Mouse (Mus musculus): ENCODE data around the gene Slc25a40. TPM values are rescaled to one million over a fixed set of nuclear protein-coding genes. Genes with fewer than 3 reads are reported as not detected.

Slc25a40 gene
- total RNA-seq (2014; rRNA removed) (9.2 and 12.7 TPM in 2 replicates), polyA plus RNA-seq (2015; fragmentation: Nextera tagmentation; extraction: Ambion mirVana) (4.8 and 8.0 TPM in 2 replicates)

DNA sequence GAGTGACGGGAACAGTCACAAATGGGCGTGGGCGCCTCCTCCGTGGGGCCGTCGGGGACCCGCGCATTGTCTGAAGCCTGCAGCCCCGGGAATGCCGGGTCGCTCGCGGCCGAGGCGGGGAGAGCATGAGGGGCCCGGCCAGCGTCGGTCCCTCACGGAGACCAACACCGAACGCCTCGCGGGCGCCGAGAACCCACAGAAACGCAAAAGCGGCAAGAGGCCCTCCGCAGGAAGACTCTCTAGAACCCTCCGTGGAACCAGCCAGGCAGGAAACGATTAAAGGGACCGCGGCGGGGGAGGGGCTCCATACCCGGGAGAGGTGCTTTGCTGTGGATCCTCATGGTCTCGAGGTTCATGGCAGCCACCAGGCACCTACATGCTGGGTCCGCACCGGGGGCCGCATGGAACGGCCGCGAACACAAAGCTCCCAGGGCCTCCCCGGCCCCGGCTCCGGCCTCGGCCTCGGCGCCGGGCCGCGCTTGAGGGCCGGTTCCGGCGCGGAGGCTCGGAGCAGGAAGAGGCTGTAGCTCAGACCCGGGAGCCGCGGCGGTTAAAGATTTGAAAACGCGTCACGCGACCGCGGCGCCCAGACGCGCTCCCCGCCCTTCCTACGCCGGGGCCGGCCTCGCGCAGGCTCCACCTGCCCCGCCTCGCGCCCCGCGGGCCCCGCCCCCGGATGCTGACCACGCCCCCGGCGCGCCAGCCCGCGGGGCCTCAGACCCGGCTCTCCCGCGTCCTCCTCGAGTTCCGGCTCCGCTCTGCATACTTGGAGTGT lies at the start of gene Slc25a40, which contains the start of gene Dbf4:
TSS of gene Slc25a40 (plus strand) at position 694 of the 775 bp plus-strand sequence.
TSS of gene Dbf4 (minus strand) at position 560 of the 775 bp plus-strand sequence.
- peak within 1 kb of the TSS; percentile 89 for H3K4me3 ChIP-seq (ENCODE audit: low read depth, low read length)
- peak within 1 kb of the TSS; percentile 68 for H3K27ac ChIP-seq (ENCODE audit: low read depth, low read length)
- peak; percentile 92 for DNase-seq
- H3K4me2 ChIP-seq (ENCODE audit: low read depth) = peak within 1 kb of the TSS; percentile 81
- H3K9ac ChIP-seq = peak within 1 kb of the TSS; percentile 78
- TF ChIP-seq CTCF (IDR thresholded peaks at IDR 0.05; ENCODE audit: low read depth) = no peak
- WGBS = 2% methylated on average over 93 of the region's 93 CpGs
- no peaks in the 10 kb centered on the region for H3K4me1 ChIP-seq (ENCODE audit: insufficient read depth)
- H3K9me3 ChIP-seq (ENCODE audit: low read length) = no peaks in the 10 kb centered on the region
- peak; percentile 97 for ATAC-seq
- H3K27me3 ChIP-seq (ENCODE audit: insufficient read depth, low read length) = no peaks in the 10 kb centered on the region
- H3K36me3 ChIP-seq (ENCODE audit: insufficient read depth) = no peaks in the 10 kb centered on the region; the same call in 1 of the 2 replicates

DNA sequence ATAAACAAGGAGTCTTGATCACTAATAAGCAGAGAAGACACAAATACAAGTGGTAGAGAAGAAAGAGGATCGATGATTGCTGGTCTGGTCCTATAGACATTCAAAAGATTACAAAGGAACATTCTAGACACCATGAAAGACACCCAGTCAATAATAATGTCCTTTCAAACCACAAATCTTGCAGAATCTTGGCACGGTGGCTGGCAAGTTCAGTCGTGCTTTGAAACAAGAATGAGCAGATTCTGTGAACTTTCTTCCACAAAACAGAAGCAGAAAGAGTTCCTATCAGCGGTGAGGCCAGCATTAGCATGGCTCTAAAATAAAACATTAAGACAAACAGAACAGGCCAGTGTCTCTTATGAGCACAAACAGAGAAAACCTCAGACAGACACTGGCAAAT lies 49.2 kb upstream of the Slc25a40 start:
- no peaks in the 10 kb centered on the region for H3K36me3 ChIP-seq (ENCODE audit: insufficient read depth)
- no peak overlapping the region for H3K27ac ChIP-seq (ENCODE audit: low read depth, low read length)
- no peak for TF ChIP-seq CTCF (IDR thresholded peaks at IDR 0.05; ENCODE audit: low read depth)
- no peak overlapping the region for H3K4me3 ChIP-seq (ENCODE audit: low read depth, low read length)
- no peak for DNase-seq
- ATAC-seq = no peak
- no peak overlapping the region for H3K9ac ChIP-seq
- no peak overlapping the region for H3K4me2 ChIP-seq (ENCODE audit: low read depth)
- WGBS = 57% methylated on average over 4 of the region's 4 CpGs
- no peaks in the 10 kb centered on the region for H3K9me3 ChIP-seq (ENCODE audit: low read length)
- H3K4me1 ChIP-seq (ENCODE audit: insufficient read depth) = no peaks in the 10 kb centered on the region
- no peaks in the 10 kb centered on the region for H3K27me3 ChIP-seq (ENCODE audit: insufficient read depth, low read length)

DNA sequence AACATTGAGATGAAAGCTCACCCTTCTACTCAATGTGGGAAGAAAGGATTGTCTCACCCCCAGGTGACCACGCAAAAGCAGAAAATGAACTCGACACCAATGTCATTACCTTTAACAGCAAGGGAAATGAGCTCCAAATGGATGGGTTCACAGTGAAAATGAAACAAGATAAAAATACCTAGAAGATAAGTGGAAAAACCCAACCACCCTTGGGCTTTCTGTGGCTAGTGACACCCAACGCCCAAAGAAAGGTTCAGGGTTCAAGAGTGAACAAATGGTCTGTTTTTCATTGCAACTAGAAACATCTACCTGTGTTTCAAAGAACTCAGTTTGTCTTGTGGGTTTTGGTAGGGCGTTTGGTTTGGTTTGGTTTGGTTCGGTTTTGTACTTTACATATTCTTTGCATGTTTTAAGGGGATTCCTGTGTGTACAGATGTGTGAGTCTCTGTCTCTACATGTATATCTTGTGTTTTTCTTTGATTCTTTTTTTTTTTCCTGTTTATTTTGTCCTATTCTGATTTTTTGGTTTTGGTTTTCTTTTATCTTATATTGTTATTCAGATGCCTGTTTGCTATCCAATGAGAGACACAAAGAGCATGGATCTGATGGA lies 48.2 kb upstream of the Slc25a40 start:
- 86% methylated on average over 5 of the region's 5 CpGs for WGBS
- no peak for TF ChIP-seq CTCF (IDR thresholded peaks at IDR 0.05; ENCODE audit: low read depth)
- Histone ChIP-seq H3K9ac (no peak overlapping the region), H3K4me2 (ENCODE audit: low read depth) (no peak overlapping the region), H3K9me3 (ENCODE audit: low read length) (no peaks in the 10 kb centered on the region), H3K27me3 (ENCODE audit: insufficient read depth, low read length) (no peaks in the 10 kb centered on the region), H3K36me3 (ENCODE audit: insufficient read depth) (no peaks in the 10 kb centered on the region), H3K4me3 (ENCODE audit: low read depth, low read length) (no peak overlapping the region), H3K27ac (ENCODE audit: low read depth, low read length) (no peak overlapping the region), H3K4me1 (ENCODE audit: insufficient read depth) (no peaks in the 10 kb centered on the region)
- ATAC-seq (no peak), DNase-seq (no peak)

DNA sequence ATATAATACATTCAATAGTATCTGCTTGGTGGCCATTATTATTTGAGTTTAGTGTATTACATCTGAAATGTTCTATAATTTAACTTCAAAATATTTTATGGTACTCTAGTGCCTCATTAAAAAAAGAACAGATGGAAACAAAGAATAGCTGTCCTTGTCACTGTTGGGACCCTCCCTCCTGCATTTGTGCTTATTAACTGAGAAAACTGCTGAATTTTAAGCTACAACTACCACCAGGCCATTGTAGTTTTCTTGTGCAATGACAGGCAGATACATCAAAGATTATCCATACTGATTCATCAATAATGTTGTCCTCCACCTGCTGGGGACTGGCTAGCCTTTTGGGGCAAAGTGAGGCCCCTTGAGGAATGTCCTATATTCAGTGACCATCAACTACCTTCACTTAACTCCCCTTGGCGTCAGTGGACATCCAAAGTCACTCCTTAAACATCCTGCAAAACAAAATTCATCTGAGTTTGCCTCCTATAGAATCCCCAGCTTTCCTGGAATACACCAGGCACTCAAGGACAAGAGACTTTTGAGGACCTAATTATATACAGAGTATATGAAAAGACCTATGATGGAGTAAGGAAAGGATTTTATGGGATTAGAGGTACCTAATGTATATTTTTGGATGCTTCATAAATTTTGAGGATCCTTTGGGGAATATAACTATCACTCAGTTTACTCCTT lies 28.6 kb upstream of the Slc25a40 start:
- ATAC-seq (no peak), DNase-seq (no peak)
- Histone ChIP-seq H3K4me2 (ENCODE audit: low read depth) (no peak overlapping the region), H3K27me3 (ENCODE audit: insufficient read depth, low read length) (no peaks in the 10 kb centered on the region), H3K9ac (no peak overlapping the region), H3K27ac (ENCODE audit: low read depth, low read length) (no peak overlapping the region), H3K9me3 (ENCODE audit: low read length) (no peaks in the 10 kb centered on the region), H3K36me3 (ENCODE audit: insufficient read depth) (peaks cover 4% of the 10 kb centered on the region; the same call in 1 of the 2 replicates), H3K4me3 (ENCODE audit: low read depth, low read length) (no peak overlapping the region), H3K4me1 (ENCODE audit: insufficient read depth) (no peaks in the 10 kb centered on the region)
- no peak for TF ChIP-seq CTCF (IDR thresholded peaks at IDR 0.05; ENCODE audit: low read depth)
- 74% methylated on average over 1 of the region's 1 CpGs for WGBS

DNA sequence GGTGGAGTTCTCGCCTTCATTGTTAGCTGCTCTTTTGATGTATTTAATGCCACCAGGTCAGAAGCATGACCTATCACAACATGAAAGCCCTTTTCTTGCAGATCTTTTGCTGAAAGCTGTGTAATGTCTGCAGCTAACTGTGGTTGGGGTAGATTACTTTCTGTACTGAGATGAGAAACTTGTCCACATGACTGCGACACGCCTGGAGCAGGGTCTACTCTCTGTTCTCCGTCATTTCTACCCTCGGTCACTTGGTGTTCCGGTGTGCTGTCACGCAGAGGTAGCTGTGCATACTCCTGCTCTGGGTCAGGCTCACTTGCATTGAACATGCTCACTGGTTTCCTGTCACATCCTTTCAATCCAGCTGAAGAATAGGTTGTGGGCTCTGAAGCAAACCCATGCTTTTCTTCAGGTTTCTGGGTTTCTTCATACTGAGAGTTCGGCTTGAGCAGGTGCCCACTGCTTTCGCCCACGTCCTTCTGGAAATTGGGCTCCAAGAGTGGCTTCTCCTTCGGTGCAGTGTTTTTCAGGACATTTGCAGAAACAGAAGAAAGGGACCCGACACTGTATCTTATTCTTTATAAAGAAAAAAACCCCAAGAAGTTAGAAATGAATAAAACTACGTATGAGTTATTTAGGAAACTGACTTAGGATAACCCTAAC lies 24.9 kb upstream of the Slc25a40 start:
- H3K27me3 ChIP-seq (ENCODE audit: insufficient read depth, low read length) = no peaks in the 10 kb centered on the region
- no peak for ATAC-seq
- H3K4me2 ChIP-seq (ENCODE audit: low read depth) = no peak overlapping the region
- H3K27ac ChIP-seq (ENCODE audit: low read depth, low read length) = no peak overlapping the region
- no peaks in the 10 kb centered on the region for H3K9me3 ChIP-seq (ENCODE audit: low read length)
- H3K4me1 ChIP-seq (ENCODE audit: insufficient read depth) = no peaks in the 10 kb centered on the region
- no peak for TF ChIP-seq CTCF (IDR thresholded peaks at IDR 0.05; ENCODE audit: low read depth)
- H3K4me3 ChIP-seq (ENCODE audit: low read depth, low read length) = no peak overlapping the region
- 93% methylated on average over 13 of the region's 13 CpGs for WGBS
- H3K9ac ChIP-seq = no peak overlapping the region
- DNase-seq = no peak
- H3K36me3 ChIP-seq (ENCODE audit: insufficient read depth) = peaks cover 4% of the 10 kb centered on the region; the same call in 1 of the 2 replicates

DNA sequence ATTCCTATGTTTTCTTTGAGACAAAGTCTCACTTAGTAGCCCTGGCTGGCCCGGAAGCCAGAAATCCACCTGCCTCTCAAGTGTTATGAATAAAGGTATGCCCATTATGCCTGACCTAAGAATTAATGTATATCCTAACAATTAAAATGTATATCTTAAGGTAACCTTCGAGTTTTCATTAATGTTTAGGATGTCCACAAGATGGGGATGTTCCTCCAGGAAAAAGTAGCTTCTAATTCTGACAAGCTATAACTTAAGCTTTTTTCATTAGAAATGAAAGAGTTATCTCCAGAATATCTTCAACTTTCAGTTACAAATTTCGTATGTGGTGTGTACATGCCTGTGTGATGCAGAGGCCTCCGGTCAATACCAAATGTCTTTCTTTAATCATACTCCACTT lies 13.9 kb upstream of the Slc25a40 start:
- WGBS = 88% methylated on average over 4 of the region's 4 CpGs
- no peaks in the 10 kb centered on the region for H3K4me1 ChIP-seq (ENCODE audit: insufficient read depth)
- H3K9me3 ChIP-seq (ENCODE audit: low read length) = no peaks in the 10 kb centered on the region
- H3K4me3 ChIP-seq (ENCODE audit: low read depth, low read length) = no peak overlapping the region
- H3K27me3 ChIP-seq (ENCODE audit: insufficient read depth, low read length) = no peaks in the 10 kb centered on the region
- H3K9ac ChIP-seq = no peak overlapping the region
- H3K36me3 ChIP-seq (ENCODE audit: insufficient read depth) = peaks cover 5% of the 10 kb centered on the region; the same call in 1 of the 2 replicates
- H3K4me2 ChIP-seq (ENCODE audit: low read depth) = no peak overlapping the region
- DNase-seq = peak; percentile 11
- no peak for ATAC-seq
- peak; percentile 25; the same call in 1 of the 2 replicates for TF ChIP-seq CTCF (IDR thresholded peaks at IDR 0.05; ENCODE audit: low read depth)
- H3K27ac ChIP-seq (ENCODE audit: low read depth, low read length) = no peak overlapping the region

Measured in forebrain, postnatal 0 days (tissue).